Mouse (Mus musculus) left cerebral cortex, adult 2 months (tissue): ENCODE measurements around the gene Rnf38. TPM values are rescaled to one million over a fixed set of nuclear protein-coding genes. Genes with fewer than 3 reads are reported as not detected.

ENCODE experiments used
- DNase-seq, 2 experiments: peaks; one replicate each; pipeline ENCODE4 v3.0.0; 2021 to 2022; ENCODE audit warnings: low spot score in 2 of 2, mixed read lengths in 1 of 2; ENCODE audit errors: extremely low spot score in 1 of 2
- H3K27ac ChIP-seq: fragments of 200-600 bp; 2 replicates; pipeline ENCODE4 v1.8.1; 2022
- H3K4me3 ChIP-seq: fragments of 200-600 bp; 2 replicates; pipeline ENCODE4 v1.8.1; 2022
- CTCF ChIP-seq: fragments of 200-600 bp; IDR thresholded peaks from 2 replicates; pipeline ENCODE4 v1.8.1; 2022; ENCODE audit warnings: antibody characterized with exemption, mild to moderate bottlenecking, moderate library complexity
- intact Hi-C: fragments of 180-260 bp; cut with DNase I; formaldehyde crosslinking; loops from one replicate; pipeline ENCODE4 v1.15.1; 2025
- total RNA-seq, 2 experiments: library from RNA; stranded (reverse); gene quantifications; 2 replicates each; pipeline ENCODE4 v1.2.3; 2021

The Rnf38 gene
- total RNA-seq, 2 experiments from 2014 or later, result 63.0 to 73.4 TPM

DNA sequence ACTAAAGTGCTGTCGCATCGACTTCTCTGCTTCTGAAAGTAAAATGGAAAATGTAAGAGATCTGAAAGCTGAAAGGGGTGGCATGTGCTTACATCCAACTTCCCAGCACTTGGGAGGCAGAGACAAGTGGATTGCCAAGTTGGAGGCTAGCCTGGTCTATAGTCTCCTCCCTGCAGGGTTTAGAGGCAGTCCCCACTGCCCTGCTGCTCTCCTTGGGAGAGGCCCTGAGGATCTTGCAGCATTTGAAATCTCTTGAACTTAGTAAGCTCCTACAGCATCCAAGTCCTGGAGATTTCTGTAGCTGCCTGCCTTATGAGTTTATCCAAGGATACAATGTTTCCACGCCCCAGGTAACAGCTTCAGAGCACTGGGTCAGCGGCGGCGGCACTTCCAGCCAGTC, 125.3 kb downstream of the Rnf38 start:
- no peak overlapping the region for H3K27ac ChIP-seq
- no peak overlapping the region for H3K4me3 ChIP-seq
- DNase-seq, result no peak
- intact Hi-C loops, result no loop called here
- TF ChIP-seq CTCF, result no peak

DNA sequence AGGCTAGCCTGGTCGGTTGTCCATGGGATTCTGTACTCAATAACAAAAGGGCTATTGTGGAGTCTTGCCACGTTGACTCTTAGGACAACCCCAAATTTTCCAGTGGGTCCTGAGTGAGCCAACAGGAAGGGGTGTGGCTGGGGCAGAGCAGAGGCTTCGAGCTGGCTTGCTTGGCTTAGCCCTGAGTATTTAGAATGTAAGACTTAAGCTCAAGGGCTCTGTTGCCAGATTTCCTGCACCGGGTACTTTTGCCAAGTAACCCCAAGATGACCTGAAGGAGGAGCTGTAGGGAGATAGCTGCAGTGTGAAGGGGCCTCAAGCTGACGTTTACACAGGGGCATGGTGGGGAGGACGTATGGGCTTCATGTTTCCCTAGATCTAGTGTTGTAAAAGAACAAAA, 126.2 kb downstream of the Rnf38 start:
- Histone ChIP-seq H3K4me3 (no peak overlapping the region), H3K27ac (no peak overlapping the region)
- intact Hi-C loops, result no loop called here
- TF ChIP-seq CTCF, result no peak
- DNase-seq, result no peak

- no peak for TF ChIP-seq CTCF
- no peak for DNase-seq
- no peak overlapping the region for H3K27ac ChIP-seq
- H3K4me3 ChIP-seq, result no peak overlapping the region
- intact Hi-C loops, result no loop called here
These were observed 127.2 kb downstream of the Rnf38 start for GRCm38 (mm10) chr4:44106297-44106821.

DNA sequence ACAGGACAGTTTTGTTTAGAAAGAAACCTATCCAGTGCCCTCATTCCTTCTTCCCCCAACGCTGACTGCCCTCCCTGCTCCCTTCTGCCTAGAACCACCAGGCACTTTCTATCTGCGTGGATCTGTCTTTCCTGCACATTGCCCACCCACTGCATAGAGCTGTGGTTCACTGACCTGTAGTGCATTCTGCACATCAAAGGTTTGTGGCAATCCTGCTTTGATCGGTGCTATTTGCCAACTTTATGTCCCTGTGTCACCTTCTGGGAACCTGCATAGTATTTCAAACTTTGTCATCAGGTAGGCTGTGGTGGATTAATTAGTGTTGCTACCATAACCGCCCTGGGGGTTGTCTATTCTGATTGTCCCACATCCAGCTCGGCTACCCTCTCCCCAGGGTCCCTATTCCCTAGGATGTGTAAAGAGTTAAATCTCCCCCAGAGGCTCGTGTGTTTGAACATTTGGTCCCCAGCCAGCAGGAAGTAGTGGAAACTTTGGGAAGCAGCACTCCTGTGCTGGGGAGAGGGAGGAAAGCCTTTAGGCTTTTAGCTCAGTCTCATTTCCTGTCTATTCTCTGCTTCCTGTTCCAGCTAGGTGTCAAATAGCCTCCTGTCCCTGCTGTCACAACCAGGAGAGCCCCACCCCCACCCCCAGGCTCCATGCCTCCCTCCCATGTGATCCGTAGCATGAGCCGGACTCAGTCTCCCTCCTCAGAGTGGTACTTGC, 129.2 kb downstream of the Rnf38 start:
- DNase-seq, result no peak
- Histone ChIP-seq H3K27ac (no peak overlapping the region), H3K4me3 (no peak overlapping the region)
- no peak for TF ChIP-seq CTCF
- intact Hi-C loops, result no loop called here

DNA sequence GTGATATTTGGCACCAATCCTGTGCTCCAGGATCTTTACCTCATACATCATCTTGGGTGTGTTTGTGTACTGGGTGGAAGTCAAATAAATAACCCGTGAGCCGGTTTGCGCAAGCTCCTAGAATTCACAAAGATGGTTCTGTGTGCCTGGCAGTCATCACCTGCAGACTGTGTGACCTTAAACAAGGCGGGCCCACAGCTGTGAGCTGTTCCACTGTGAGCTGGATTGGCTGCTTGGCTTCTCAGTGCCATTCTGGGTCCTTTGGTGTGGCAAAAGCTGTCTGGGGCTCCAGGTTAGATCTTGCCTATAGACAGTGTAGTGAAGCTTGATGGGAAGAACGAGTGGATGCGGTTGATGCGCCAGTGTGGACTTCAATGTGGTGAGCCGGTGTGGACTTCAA, 130.0 kb downstream of the Rnf38 start:
- H3K27ac ChIP-seq, result no peak overlapping the region
- no peak for TF ChIP-seq CTCF
- intact Hi-C loops, result no loop called here
- H3K4me3 ChIP-seq, result no peak overlapping the region
- DNase-seq, result no peak

GRCm38 (mm10) chr4:44097576-44098335, 135.8 kb downstream of the Rnf38 start:
- intact Hi-C loops, result no loop called here
- no peak for TF ChIP-seq CTCF

DNA sequence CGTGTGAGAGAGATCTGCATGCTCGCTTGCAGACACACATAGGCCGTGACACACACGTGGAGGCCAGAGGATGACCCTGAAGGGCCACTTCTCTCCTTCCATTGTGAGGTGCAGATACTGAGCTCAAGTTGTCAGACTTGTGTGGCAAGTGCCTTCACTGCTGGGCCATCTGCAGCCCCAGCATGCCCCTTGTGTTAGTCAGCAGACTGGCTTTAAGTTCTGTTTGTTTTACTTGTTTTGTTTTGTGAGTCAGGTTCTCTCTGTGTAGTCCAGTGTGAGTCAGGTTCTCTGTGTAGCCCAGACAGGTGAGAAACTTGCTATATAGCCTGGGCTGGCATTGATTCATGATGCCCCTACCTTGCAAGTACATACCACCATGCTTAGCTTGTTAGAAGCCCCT, 139.1 kb downstream of the Rnf38 start:
- TF ChIP-seq CTCF, result no peak
- Histone ChIP-seq H3K27ac (no peak overlapping the region), H3K4me3 (no peak overlapping the region)
- DNase-seq, result no peak
- intact Hi-C loops, result no loop called here

More at GRCm38 (mm10) chr4:44097576-44098335, 135.8 kb downstream of the Rnf38 start:
- Histone ChIP-seq H3K27ac (no peak overlapping the region), H3K4me3 (no peak overlapping the region)
- no peak for DNase-seq

- no peak for DNase-seq
- intact Hi-C loops, result no loop called here
- Histone ChIP-seq H3K4me3 (no peak overlapping the region), H3K27ac (no peak overlapping the region)
- TF ChIP-seq CTCF, result no peak
These were observed 141.2 kb downstream of the Rnf38 start for GRCm38 (mm10) chr4:44092359-44092758.

DNA sequence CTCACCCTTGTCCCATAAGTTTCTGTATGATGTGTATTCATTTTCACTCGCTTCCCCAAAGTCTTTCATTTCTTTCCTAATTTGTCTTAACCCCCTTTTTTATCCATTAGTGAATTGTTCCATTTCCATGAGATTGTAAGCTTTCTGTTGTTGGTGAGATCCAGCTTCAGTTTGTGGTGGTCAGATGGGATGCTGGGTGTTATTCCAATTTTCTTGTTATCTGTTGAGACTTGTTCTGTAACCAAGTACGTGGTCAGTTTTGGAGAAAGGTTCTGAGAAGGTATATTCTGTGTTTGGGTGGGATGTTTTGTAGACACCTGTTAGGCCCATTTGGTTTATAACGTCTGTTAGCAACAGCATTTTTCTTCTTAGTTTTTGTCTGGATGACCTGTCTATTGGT, 148.0 kb downstream of the Rnf38 start:
- intact Hi-C loops, result no loop called here
- DNase-seq, result no peak

GRCm38 (mm10) chr4:44084602-44085325, 148.8 kb downstream of the Rnf38 start:
- no peak for DNase-seq
- H3K27ac ChIP-seq, result no peak overlapping the region
- no peak; the same call in none of the 2 replicates for TF ChIP-seq CTCF
- intact Hi-C loops, result no loop called here
- no peak overlapping the region for H3K4me3 ChIP-seq

More for the DNA sequence above, 148.0 kb downstream of the Rnf38 start:
- TF ChIP-seq CTCF, result no peak
- no peak overlapping the region for H3K4me3 ChIP-seq
- no peak overlapping the region for H3K27ac ChIP-seq

- no peak within 1 kb of the TSS for H3K4me3 ChIP-seq
- intact Hi-C loops, result no loop called here
- H3K27ac ChIP-seq, result no peak within 1 kb of the TSS
- no peak for TF ChIP-seq CTCF
- no peak for DNase-seq
These were observed 149.6 kb downstream of the Rnf38 start, which contains the start of gene Gne for GRCm38 (mm10) chr4:44083945-44084344. Gne (minus strand) TSS chr4:44084177.
